Mouse (Mus musculus): ENCODE results near the gene Agap1.

DNA sequence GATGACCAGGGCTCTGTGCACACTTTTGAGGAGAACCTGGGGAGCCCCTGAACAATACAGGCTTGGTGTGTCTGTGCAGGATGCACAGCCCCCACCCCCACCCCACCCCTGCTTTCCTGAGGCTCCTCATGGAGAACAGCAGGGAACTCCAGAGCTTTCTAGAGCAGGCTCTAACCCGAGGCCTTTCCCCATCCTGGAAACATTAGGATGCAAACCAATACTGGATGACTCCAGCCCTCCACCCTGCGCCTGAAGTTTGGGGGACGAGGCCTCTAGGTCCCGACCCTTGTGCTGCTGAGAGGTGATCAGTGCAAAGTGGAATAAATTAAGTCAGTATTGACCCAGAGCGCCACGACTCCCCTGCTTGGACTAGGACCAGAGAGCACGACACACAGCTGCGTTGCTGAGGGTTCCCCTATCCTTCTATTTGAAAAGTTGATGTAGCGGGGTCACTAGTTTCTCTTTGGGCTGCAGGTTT is 472.0 kb downstream of the Agap1 start:
- TF ChIP-seq POLR2A (IDR thresholded peaks at IDR 0.05; ENCODE audit: extremely low read depth, insufficient read depth, low read length) (no peak), CTCF (IDR thresholded peaks at IDR 0.05; ENCODE audit: extremely low read depth, insufficient read depth, low read length) (no peak)

Measured in cortical plate, adult 2 months (tissue).